Mouse (Mus musculus) small intestine, adult 2 months (tissue): ENCODE data around the gene Etfb.

Experiments
- CTCF ChIP-seq: fragments of 200-500 bp; IDR thresholded peaks from 2 replicates; pipeline ENCODE4 v1.5.1; 2012; ENCODE audit warnings: low read depth, mild to moderate bottlenecking, control low read depth, inconsistent platforms, low read length, moderate library complexity, mixed read lengths; ENCODE audit not compliant: insufficient replicate concordance, insufficient read length; ENCODE audit errors: extremely low read depth
- POLR2A ChIP-seq: fragments of 200-500 bp; IDR thresholded peaks from 2 replicates; pipeline ENCODE4 v1.6.1; 2012; ENCODE audit warnings: low read depth, mild to moderate bottlenecking, control low read depth, inconsistent platforms, low read length, moderate library complexity

GRCm38 (mm10) chr7:43436341-43437255 lies 7.3 kb upstream of the Etfb start, which contains the start of gene Nkg7:
- TF ChIP-seq CTCF: no peak
- TF ChIP-seq POLR2A: no peak
